Comparison of ENCODE assay signal across 8 mouse cellular contexts in the genomic region with DNA sequence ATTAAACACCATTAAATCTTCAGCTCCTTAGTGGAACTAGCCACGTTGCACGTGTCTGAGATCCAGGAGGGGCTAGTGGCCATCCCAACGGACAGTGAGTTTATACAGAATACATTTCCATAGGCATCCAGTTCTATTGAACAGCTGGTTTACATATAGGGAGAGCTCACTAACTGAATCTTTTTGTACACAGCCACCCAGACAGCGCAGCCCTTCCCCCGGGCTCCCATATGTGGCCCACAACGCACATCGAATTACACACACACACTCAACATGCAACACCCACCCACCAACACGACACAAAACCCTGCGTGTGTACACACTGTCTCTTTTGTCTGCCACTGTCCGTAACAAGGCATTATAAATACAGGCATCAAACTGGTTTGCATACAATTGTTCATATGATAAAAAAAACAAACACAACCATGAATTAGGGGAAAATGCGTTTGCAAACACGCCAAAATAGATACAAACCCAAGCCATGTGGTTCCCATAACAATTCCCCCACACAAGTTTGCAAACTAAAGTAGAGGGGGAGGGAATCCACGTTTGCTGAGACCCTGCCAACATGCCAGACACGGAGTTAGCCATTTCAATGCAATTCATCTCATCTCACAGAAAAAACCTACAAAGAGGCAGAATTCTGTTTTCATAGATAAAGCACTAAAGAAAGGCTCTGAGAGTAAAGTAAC. TPM values are rescaled to one million over a fixed set of nuclear protein-coding genes. Genes with fewer than 3 reads are reported as not detected.
A peak's percentile ranks its signal among the peaks of the same experiment; 100 is the strongest.
DNase-seq lines count a peak whose midpoint lies in the region; ATAC-seq and TF ChIP-seq lines count a peak whose summit lies in the region.

No protein-coding gene starts in this region.

- intact Hi-C loops in heart, postnatal 36 days (cut with DNase I): loop anchor here (5.0 kb wide), 1 partner anchor 43 kb away; no protein-coding TSS in a partner anchor

- 0 out of 2 replicates have a peak overlapping the region, but pooled peaks have one; percentile 31 for H3K27ac ChIP-seq in heart, embryonic 15.5 days
- H3K27ac ChIP-seq in embryonic facial prominence, embryonic 11.5 days (replicated peaks; ENCODE audit: low read depth, low read length): no peak overlapping the region
- H3K27ac ChIP-seq in hindbrain, postnatal 0 days: peak overlapping the region; percentile 58
- peak overlapping the region; percentile 57 for H3K27ac ChIP-seq in midbrain, embryonic 15.5 days

- H3K4me2 ChIP-seq in heart, embryonic 15.5 days: peak overlapping the region; percentile 79
- peak overlapping the region; percentile 41 for H3K4me2 ChIP-seq in embryonic facial prominence, embryonic 11.5 days (ENCODE audit: low read depth, low read length)
- peak overlapping the region; percentile 74 for H3K4me2 ChIP-seq in hindbrain, postnatal 0 days (ENCODE audit: low read depth, low read length)
- peak overlapping the region; percentile 74 for H3K4me2 ChIP-seq in midbrain, embryonic 15.5 days

- no peak for DNase-seq in heart, postnatal 36 days
- peak; percentile 29 for DNase-seq in embryonic facial prominence, embryonic 11.5 days (ENCODE audit: low spot score)
- DNase-seq in hindbrain, postnatal 0 days (ENCODE audit: low spot score): no peak
- DNase-seq in spleen, postnatal 36 days (ENCODE audit: low spot score in 2 of 2): no peak
- DNase-seq in adipocyte (ENCODE audit: low spot score): no peak
- no peak for DNase-seq in retina, embryonic 14.5 days (ENCODE audit: low spot score)

- peak overlapping the region; percentile 47 for H3K4me3 ChIP-seq in heart, embryonic 15.5 days
- no peak overlapping the region for H3K4me3 ChIP-seq in embryonic facial prominence, embryonic 11.5 days (ENCODE audit: low read depth, low read length)
- H3K4me3 ChIP-seq in hindbrain, postnatal 0 days (ENCODE audit: low read length): peak overlapping the region; percentile 38
- H3K4me3 ChIP-seq in midbrain, embryonic 15.5 days: peak overlapping the region; percentile 38

- WGBS in heart, embryonic 15.5 days: 60% methylated on average over 14 of the region's 14 CpGs
- 49% methylated on average over 14 of the region's 14 CpGs for WGBS in embryonic facial prominence, embryonic 11.5 days
- WGBS in hindbrain, postnatal 0 days: 26% methylated on average over 14 of the region's 14 CpGs
- 47% methylated on average over 14 of the region's 14 CpGs for WGBS in midbrain, embryonic 15.5 days

- H3K36me3 ChIP-seq in heart, embryonic 15.5 days: 0 out of 2 replicates have a peak, but pooled peaks cover under 1% of the 10 kb centered on the region
- H3K36me3 ChIP-seq in embryonic facial prominence, embryonic 11.5 days (replicated peaks; ENCODE audit: control insufficient read depth, insufficient read depth, low read depth, low read length): no peaks in the 10 kb centered on the region
- no peaks in the 10 kb centered on the region for H3K36me3 ChIP-seq in hindbrain, postnatal 0 days (ENCODE audit: insufficient read depth, low read length)
- no peaks in the 10 kb centered on the region for H3K36me3 ChIP-seq in midbrain, embryonic 15.5 days (replicated peaks)

- no peaks in the 10 kb centered on the region for H3K27me3 ChIP-seq in heart, embryonic 15.5 days
- no peaks in the 10 kb centered on the region for H3K27me3 ChIP-seq in embryonic facial prominence, embryonic 11.5 days (ENCODE audit: control insufficient read depth, insufficient read depth, low read length)
- H3K27me3 ChIP-seq in hindbrain, postnatal 0 days (ENCODE audit: insufficient read depth, low read length): no peaks in the 10 kb centered on the region
- H3K27me3 ChIP-seq in midbrain, embryonic 15.5 days (replicated peaks): no peaks in the 10 kb centered on the region

- peak overlapping the region; percentile 54 for H3K9ac ChIP-seq in heart, embryonic 15.5 days
- peak overlapping the region; percentile 63; the same call in 1 of the 2 replicates for H3K9ac ChIP-seq in embryonic facial prominence, embryonic 11.5 days (replicated peaks; ENCODE audit: low read length)
- H3K9ac ChIP-seq in hindbrain, postnatal 0 days (replicated peaks; ENCODE audit: low read length): peak overlapping the region; percentile 53
- peak overlapping the region; percentile 53 for H3K9ac ChIP-seq in midbrain, embryonic 15.5 days

- ATAC-seq in heart, embryonic 15.5 days (replicated peaks; ENCODE audit: insufficient number of reproducible peaks, insufficient read depth, low FRiP score, low read depth): no peak
- no peak for ATAC-seq in embryonic facial prominence, embryonic 11.5 days (replicated peaks; ENCODE audit: insufficient number of reproducible peaks, low FRiP score, low TSS enrichment, low read depth)
- ATAC-seq in hindbrain, postnatal 0 days: peak; percentile 16
- ATAC-seq in midbrain, embryonic 15.5 days (replicated peaks): peak; percentile 31

- peaks cover 4% of the 10 kb centered on the region; the same call in 1 of the 2 replicates for H3K9me3 ChIP-seq in heart, embryonic 15.5 days (replicated peaks)
- no peaks in the 10 kb centered on the region for H3K9me3 ChIP-seq in embryonic facial prominence, embryonic 11.5 days (replicated peaks; ENCODE audit: control insufficient read depth, low read length)
- H3K9me3 ChIP-seq in hindbrain, postnatal 0 days (ENCODE audit: low read length): no peaks in the 10 kb centered on the region
- no peaks in the 10 kb centered on the region for H3K9me3 ChIP-seq in midbrain, embryonic 15.5 days

- TF ChIP-seq CTCF in hindbrain, postnatal 0 days (IDR thresholded peaks at IDR 0.05; ENCODE audit: low read depth): no peak

- H3K4me1 ChIP-seq in heart, embryonic 15.5 days (replicated peaks): peaks cover 25% of the 10 kb centered on the region
- no peaks in the 10 kb centered on the region for H3K4me1 ChIP-seq in embryonic facial prominence, embryonic 11.5 days (ENCODE audit: control insufficient read depth, insufficient read depth, low read length)
- peaks cover 3% of the 10 kb centered on the region; the same call in 1 of the 2 replicates for H3K4me1 ChIP-seq in hindbrain, postnatal 0 days (ENCODE audit: insufficient read depth, low read length)
- H3K4me1 ChIP-seq in midbrain, embryonic 15.5 days: peaks cover 27% of the 10 kb centered on the region

RNA-seq across cellular contexts. Expression of gene BC030867, which starts 3.0 kb away (rescaled TPM):
- 8.3 and 12.7 TPM in 2 replicates for polyA plus RNA-seq in heart, embryonic 15.5 days (2015; fragmentation: Nextera tagmentation; extraction: Ambion mirVana)
- under 1 TPM; 0.14 to 0.25 TPM for total RNA-seq in heart, postnatal 36 days (2021)
- 20.8 and 20.9 TPM in 2 replicates for polyA plus RNA-seq in embryonic facial prominence, embryonic 11.5 days (2014; fragmentation: Nextera tagmentation; extraction: Ambion mirVana)
- 2.3 and 2.4 TPM in 2 replicates for total RNA-seq in hindbrain, postnatal 0 days (2014; rRNA removed)
- 2.1 and 2.3 TPM in 2 replicates for polyA plus RNA-seq in hindbrain, postnatal 0 days (2015; fragmentation: Nextera tagmentation; extraction: Ambion mirVana)
- 2.2 and 2.5 TPM in 2 replicates for polyA plus RNA-seq in midbrain, embryonic 15.5 days (2015; fragmentation: Nextera tagmentation; extraction: Ambion mirVana)

RNA-seq across cellular contexts. Expression of gene Hdac5, which starts 15.8 kb away (rescaled TPM):
- 76.7 and 86.8 TPM in 2 replicates for polyA plus RNA-seq in heart, embryonic 15.5 days (2015; fragmentation: Nextera tagmentation; extraction: Ambion mirVana)
- total RNA-seq in heart, postnatal 36 days (2021): 100 to 1,000 TPM; 141 to 143 TPM
- polyA plus RNA-seq in embryonic facial prominence, embryonic 11.5 days (2014; fragmentation: Nextera tagmentation; extraction: Ambion mirVana): 21.9 and 24.0 TPM in 2 replicates
- total RNA-seq in hindbrain, postnatal 0 days (2014; rRNA removed): 212 and 350 TPM in 2 replicates
- polyA plus RNA-seq in hindbrain, postnatal 0 days (2015; fragmentation: Nextera tagmentation; extraction: Ambion mirVana): 61.2 and 61.9 TPM in 2 replicates
- polyA plus RNA-seq in midbrain, embryonic 15.5 days (2015; fragmentation: Nextera tagmentation; extraction: Ambion mirVana): 90.3 and 105 TPM in 2 replicates

RNA-seq across cellular contexts. Expression of gene Asb16, which starts 22.8 kb away (rescaled TPM):
- 0.05 and 0.06 TPM in 2 replicates for polyA plus RNA-seq in heart, embryonic 15.5 days (2015; fragmentation: Nextera tagmentation; extraction: Ambion mirVana)
- 1 to 10 TPM in 1 of 2 experiments, under 1 TPM in 1; 0.73 to 1.1 TPM for total RNA-seq in heart, postnatal 36 days (2021)
- polyA plus RNA-seq in embryonic facial prominence, embryonic 11.5 days (2014; fragmentation: Nextera tagmentation; extraction: Ambion mirVana): 0.11 TPM in 1 of 2 replicates, not detected in the other
- 2.2 and 2.6 TPM in 2 replicates for total RNA-seq in hindbrain, postnatal 0 days (2014; rRNA removed)
- polyA plus RNA-seq in hindbrain, postnatal 0 days (2015; fragmentation: Nextera tagmentation; extraction: Ambion mirVana): 0.29 and 0.41 TPM in 2 replicates
- polyA plus RNA-seq in midbrain, embryonic 15.5 days (2015; fragmentation: Nextera tagmentation; extraction: Ambion mirVana): 0.05 TPM in 1 of 2 replicates, not detected in the other

RNA-seq across cellular contexts. Expression of gene Tmub2, which starts 39.0 kb away (rescaled TPM):
- polyA plus RNA-seq in heart, embryonic 15.5 days (2015; fragmentation: Nextera tagmentation; extraction: Ambion mirVana): 36.4 and 43.1 TPM in 2 replicates
- total RNA-seq in heart, postnatal 36 days (2021): 10 to 100 TPM; 25.2 to 26.7 TPM
- 40.9 and 50.1 TPM in 2 replicates for polyA plus RNA-seq in embryonic facial prominence, embryonic 11.5 days (2014; fragmentation: Nextera tagmentation; extraction: Ambion mirVana)
- total RNA-seq in hindbrain, postnatal 0 days (2014; rRNA removed): 81.8 and 92.7 TPM in 2 replicates
- polyA plus RNA-seq in hindbrain, postnatal 0 days (2015; fragmentation: Nextera tagmentation; extraction: Ambion mirVana): 71.0 and 72.2 TPM in 2 replicates
- polyA plus RNA-seq in midbrain, embryonic 15.5 days (2015; fragmentation: Nextera tagmentation; extraction: Ambion mirVana): 82.3 and 84.4 TPM in 2 replicates

RNA-seq across cellular contexts. Expression of gene Atxn7l3, which starts 50.7 kb away (rescaled TPM):
- polyA plus RNA-seq in heart, embryonic 15.5 days (2015; fragmentation: Nextera tagmentation; extraction: Ambion mirVana): 6.8 and 8.9 TPM in 2 replicates
- total RNA-seq in heart, postnatal 36 days (2021): 10 to 100 TPM; 22.9 to 24.2 TPM
- 15.1 and 17.3 TPM in 2 replicates for polyA plus RNA-seq in embryonic facial prominence, embryonic 11.5 days (2014; fragmentation: Nextera tagmentation; extraction: Ambion mirVana)
- 146 and 149 TPM in 2 replicates for total RNA-seq in hindbrain, postnatal 0 days (2014; rRNA removed)
- 22.8 and 23.7 TPM in 2 replicates for polyA plus RNA-seq in hindbrain, postnatal 0 days (2015; fragmentation: Nextera tagmentation; extraction: Ambion mirVana)
- 31.6 and 31.8 TPM in 2 replicates for polyA plus RNA-seq in midbrain, embryonic 15.5 days (2015; fragmentation: Nextera tagmentation; extraction: Ambion mirVana)

Comparison
In these comparisons a context has a peak if more than half of its experiments do, and no peak if none do; other contexts are left out.
1. ATAC-seq: peak in hindbrain, postnatal 0 days (single experiment) and midbrain, embryonic 15.5 days (single experiment); none in heart, embryonic 15.5 days (single experiment) and embryonic facial prominence, embryonic 11.5 days (single experiment).
2. Peak in every context shown above with its lines, with median percentiles within 50 percentile points of each other: H3K4me2 ChIP-seq and H3K9ac ChIP-seq.